Mouse (Mus musculus) layer of hippocampus, postnatal 25 days (tissue): Measurements from ENCODE around the gene Hcfc1. TPM values are rescaled to one million over a fixed set of nuclear protein-coding genes. Genes with fewer than 3 reads are reported as not detected.

Experiments
- DNase-seq, 2 experiments: peaks; one replicate each; pipeline ENCODE4 v3.0.0; 2022; ENCODE audit warnings: mixed read lengths in 2 of 2, low spot score in 1 of 2; ENCODE audit errors: extremely low spot score in 1 of 2
- total RNA-seq, 2 experiments: library from RNA; stranded (reverse); gene quantifications; 2 replicates each; pipeline ENCODE4 v1.2.3; 2021

The Hcfc1 gene
- total RNA-seq, 2 experiments from 2014 or later, result 65.8 to 80.9 TPM

GRCm38 (mm10) chrX:73946896-73947295 lies 19.3 kb downstream of the Hcfc1 start:
- no peak for DNase-seq

- no peak for DNase-seq
These were observed 23.9 kb downstream of the Hcfc1 start for GRCm38 (mm10) chrX:73942294-73942693.

- DNase-seq, result no peak
These were observed 24.3 kb downstream of the Hcfc1 start for GRCm38 (mm10) chrX:73941860-73942259.

DNA sequence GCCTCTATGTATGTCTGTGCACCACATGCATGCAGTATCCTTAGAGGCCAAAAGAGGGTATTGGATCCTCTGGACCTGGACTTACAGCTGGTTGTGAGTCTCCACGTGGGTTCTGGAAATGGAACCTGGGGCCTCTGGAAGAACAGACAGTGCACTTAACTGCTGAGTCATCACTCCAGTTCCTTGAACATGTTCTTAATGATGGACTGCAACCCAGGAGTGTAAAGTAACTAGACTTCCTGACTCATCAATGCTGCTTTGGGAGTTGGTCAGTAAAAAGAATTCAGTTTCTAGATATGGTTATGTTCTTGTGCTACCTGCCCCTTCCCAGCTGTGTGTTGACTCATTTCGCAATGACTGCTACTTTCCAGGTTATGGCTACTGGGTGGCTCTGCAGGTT lies 34.3 kb downstream of the Hcfc1 start:
- no peak for DNase-seq

DNA sequence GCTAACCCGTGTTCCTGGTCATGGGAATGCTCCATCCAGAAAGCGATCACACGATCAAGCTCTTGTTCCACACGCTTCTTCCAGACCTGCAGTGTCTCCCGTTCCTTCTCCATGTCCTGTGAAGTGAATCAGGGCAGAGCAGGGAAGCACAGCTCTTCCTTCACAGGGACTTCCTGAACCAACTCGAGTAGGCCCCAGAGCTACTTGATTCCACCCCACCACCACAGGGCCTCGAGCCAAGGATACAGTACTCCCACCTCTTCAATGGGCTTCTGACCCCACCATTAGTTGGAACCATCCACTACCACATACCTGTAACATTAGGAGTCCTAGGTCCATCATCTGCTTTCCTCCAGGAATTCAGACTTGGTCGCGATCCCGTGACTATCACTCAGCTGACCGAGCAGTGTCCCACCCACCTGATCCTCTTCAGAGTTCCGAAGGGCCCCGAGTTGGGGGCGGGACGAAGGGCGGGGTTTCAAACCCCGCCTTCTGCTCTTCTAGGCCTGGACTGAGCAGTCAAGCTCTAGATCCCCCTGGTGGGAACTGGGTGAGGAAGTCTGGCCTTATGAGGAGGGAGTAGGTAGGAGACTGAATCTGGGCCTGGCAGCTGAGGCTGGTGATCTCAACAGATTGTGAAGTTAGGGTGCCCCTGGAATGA lies 35.6 kb downstream of the Hcfc1 start, which contains the start of gene Renbp:
Gene Renbp, minus strand, starts transcription at position 449 of the 661 bp plus-strand sequence.
- no peak for DNase-seq

DNA sequence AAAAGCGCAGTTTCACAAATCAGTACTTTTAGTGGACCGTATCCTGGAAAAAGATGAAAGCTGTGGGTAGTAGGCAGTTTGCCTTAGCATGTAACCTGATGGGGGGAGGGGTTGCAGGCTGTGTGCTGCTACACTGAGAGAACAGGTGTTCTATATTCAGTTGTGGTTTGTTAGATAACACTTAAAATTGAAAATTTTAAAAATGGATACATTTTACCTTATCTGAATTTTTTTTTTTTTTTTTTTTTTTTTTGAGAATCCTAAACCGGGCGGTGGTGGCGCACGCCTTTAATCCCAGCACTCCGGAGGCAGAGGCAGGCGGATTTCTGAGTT lies 43.6 kb downstream of the Hcfc1 start:
- DNase-seq, result no peak

DNA sequence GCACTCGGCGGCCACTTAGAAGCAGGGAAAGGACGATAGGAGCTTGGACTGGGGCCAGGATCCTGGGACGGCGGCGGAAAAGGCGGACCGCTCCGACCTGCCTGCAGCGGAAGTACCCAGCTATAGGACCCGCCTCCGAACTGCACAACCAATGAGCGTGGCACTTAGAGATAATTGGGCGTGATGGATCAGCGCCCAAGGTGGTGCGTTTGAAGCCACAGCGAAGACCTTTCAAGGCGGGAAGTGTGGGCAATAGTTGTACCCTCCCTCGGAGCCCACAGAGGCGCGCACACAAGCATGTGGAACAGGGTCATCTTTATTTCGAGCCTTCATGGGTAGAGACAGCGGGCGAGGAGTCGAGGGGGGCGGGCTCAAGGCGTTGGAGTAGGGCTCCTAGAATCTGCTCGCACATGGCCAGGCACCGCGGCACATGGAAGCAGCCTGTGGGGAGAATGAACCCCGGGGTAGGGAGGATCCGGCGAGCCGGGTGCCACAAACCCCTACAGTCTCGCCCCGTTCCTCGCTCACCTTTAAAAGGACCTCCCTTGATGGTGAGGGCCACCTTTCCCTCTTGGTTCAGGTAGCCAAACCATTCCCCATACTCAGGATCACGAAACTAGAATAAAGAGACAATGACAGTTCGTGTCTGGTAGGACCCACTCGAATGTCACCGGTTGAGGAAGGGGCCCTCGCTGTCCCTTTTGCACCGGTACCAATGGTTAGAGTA lies 44.2 kb downstream of the Hcfc1 start, which contains the start of the genes Arhgap4 and Naa10:
Gene Arhgap4, minus strand, starts transcription at position 48 of the 727 bp plus-strand sequence.
Gene Naa10, minus strand, starts transcription at position 122 of the 727 bp plus-strand sequence.
- DNase-seq, result peak; percentile 63 to 77

GRCm38 (mm10) chrX:73921285-73921822 lies 44.8 kb downstream of the Hcfc1 start:
- DNase-seq, result peak in 1 of 2 experiments; percentile 11

DNA sequence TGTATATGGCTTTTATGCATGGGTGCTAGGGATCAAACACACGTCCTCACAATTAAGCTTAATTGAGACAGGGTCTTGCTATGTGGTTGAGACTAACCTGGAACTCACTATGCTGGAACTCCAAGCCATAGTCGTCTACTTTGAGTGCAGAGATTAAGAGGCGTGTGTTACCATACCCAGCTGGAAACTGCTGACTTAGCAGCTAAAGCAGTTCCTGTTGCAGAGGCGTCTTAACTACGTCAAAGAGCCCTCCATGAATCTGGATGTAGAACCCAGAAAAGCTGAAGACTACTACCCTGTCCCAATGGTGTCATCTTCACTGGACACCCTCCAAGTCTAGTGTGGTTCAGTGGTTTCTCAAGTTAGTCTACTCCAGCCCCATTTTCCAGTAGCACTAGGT lies 47.5 kb downstream of the Hcfc1 start:
- DNase-seq, result no peak

DNA sequence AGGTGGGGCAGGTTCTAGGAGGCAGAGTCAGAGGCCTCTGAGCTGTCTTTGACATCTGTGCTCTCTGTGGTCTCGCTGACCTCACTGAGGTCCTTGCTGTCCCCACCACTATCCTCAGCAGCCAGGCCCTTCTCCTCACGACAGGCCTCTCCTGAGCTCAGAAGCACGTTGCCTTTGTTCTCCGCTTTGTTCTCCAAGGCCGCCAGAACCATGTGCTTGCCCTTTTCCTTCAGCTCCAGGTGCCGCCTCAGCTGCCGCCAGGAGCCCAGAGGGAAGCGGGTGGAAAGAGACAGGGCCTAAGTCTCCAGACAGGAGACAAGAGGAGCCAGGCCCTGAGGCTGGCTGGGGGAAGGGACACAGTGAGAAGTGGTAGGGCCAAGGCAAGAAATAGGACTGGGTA lies 49.2 kb downstream of the Hcfc1 start:
- DNase-seq, result no peak

DNA sequence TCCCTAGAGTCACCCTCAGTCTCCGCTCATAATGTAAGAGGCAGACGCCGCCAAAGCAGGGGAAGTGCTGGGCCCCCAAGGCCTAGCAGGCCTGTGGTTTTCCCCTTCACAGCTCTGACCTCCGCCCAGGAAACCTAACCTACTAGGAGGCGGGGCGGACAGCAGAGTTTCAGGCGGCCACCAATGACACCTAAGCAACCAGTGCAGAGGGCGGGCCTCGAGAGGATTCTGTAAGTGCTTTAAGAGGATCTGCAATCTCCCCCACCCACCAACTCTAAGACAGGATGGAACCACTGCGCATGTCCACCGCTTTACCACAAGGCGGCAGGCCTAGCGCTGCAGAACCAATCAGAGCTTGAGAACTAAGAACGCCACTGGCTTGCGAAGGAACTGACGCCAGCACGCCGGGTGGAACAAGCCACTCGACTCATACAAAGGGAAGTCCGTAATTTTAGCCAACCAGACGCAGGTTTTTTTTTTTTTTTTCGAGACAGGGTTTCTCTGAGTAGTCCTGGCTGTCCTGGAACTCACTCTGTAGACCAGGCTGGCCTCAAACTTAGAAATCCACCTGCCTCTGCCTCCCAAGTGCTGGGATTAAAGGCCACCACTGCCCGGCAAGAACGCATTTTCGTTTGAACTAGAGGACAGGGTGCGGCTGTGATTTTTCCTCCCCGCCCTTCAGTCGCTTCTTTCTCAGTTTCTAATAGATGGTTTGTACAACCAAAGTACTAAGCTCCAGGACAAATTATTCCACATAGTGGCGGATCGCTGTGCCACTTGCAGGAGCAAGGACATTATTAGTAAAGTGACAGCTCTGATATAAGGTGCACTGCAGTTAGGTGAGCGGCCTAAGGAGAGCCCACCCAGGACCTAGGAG lies 51.1 kb downstream of the Hcfc1 start:
- DNase-seq, result peak; percentile 43 to 64

DNA sequence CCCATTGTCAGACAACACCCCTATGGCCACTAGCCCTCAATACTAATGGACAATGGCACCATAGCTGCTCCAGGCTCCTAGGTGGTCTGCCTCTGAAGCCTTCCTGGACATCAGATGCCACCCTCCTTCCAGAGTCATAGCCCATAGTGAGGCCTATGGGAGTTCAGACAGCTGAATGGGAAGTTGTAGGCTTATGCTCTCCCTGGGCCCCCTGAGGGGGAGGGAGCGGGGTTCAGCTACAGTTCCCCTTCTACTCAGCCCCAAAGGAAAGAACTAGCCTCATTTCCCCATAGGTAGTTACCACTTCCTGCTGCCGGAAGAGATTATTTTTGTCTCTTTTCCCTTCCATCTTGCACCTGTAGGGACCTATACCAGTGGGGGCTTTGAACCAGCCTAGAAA lies 54.6 kb downstream of the Hcfc1 start:
- no peak for DNase-seq

- no peak for DNase-seq
These were observed 55.0 kb downstream of the Hcfc1 start for GRCm38 (mm10) chrX:73911156-73911555.

DNA sequence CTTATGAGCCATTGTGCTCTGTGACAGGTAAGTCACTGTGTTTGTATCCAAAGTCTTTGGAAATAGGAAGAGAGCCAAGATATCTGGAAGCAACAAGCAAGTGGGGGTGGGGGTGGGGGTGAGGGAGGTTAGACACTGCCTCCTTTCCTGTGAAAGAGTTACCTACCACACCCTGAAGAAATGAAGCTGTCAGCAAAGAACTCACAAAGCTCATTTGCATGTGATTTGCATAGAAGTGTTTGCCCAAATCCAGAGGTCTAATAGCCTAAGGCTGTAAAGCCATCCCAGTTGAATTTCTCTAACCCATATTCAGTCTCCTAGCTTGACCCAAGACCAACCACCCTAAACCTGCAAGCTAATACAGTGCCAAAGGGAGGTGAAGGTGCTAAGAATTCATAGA lies 55.7 kb downstream of the Hcfc1 start:
- no peak for DNase-seq

GRCm38 (mm10) chrX:73910049-73910448 lies 56.1 kb downstream of the Hcfc1 start:
- no peak for DNase-seq

DNA sequence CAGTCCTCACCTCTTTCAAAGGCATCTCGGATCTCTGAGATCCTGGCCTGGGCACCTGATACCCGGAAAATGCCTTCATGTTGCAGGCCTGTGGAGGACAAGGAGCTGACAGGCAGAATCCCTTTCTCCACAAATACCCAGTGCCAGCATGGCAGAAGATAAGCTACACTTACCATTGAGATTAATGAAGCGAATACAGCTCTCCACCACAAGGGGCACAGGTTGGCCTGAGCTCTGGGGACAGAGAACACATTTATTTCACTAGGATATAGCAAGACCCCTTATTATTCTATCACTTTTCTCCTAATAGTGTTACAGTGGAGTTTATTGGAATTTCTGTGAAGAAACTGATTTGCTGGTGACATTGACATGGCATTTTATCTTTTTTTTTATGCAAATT lies 68.2 kb downstream of the Hcfc1 start:
- DNase-seq, result no peak

GRCm38 (mm10) chrX:73895719-73896118 lies 70.4 kb downstream of the Hcfc1 start, which contains the start of gene L1cam:
Gene L1cam (minus strand): TSS chrX:73896105.
- DNase-seq, result peak; percentile 28 to 59

- DNase-seq, result no peak
These were observed 73.3 kb downstream of the Hcfc1 start for GRCm38 (mm10) chrX:73892833-73893232.
